Mouse (Mus musculus) liver, embryonic 16.5 days (tissue): ENCODE results near the gene Agxt2. TPM values are rescaled to one million over a fixed set of nuclear protein-coding genes. Genes with fewer than 3 reads are reported as not detected.

ENCODE experiments used
- ATAC-seq: fragments of 200-750 bp; cut with Nextera tagmentation; 2 replicates; pipeline ENCODE4 v1.8.0; 2017; ENCODE audit warnings: low read depth, mild to moderate bottlenecking, moderate number of reproducible peaks, moderate library complexity
- H3K27ac ChIP-seq: fragments of 300-500 bp; sonication (generic); 2 replicates; pipeline ENCODE4 v1.5.1; 2014; ENCODE audit warnings: mild to moderate bottlenecking, low read length
- H3K27me3 ChIP-seq: fragments of 300-500 bp; sonication (generic); 2 replicates; pipeline ENCODE4 v1.6.1; 2014; ENCODE audit warnings: low read depth, low read length, mixed read lengths; ENCODE audit not compliant: control insufficient read depth, insufficient read depth
- H3K36me3 ChIP-seq: fragments of 300-500 bp; sonication (generic); 2 replicates; pipeline ENCODE4 v1.6.1; 2014; ENCODE audit warnings: mild to moderate bottlenecking; ENCODE audit not compliant: control insufficient read depth, insufficient read depth
- H3K4me1 ChIP-seq: fragments of 300-500 bp; sonication (generic); 2 replicates; pipeline ENCODE4 v1.6.1; 2014; ENCODE audit warnings: low read depth, low read length, mixed read lengths; ENCODE audit not compliant: control insufficient read depth
- H3K4me2 ChIP-seq: fragments of 300-500 bp; sonication (generic); 2 replicates; pipeline ENCODE4 v1.6.1; 2014; ENCODE audit warnings: low read depth, low read length, mixed read lengths
- H3K4me3 ChIP-seq: fragments of 300-500 bp; sonication (generic); 2 replicates; pipeline ENCODE4 v1.5.1; 2014; ENCODE audit warnings: low read depth, mild to moderate bottlenecking, low read length
- H3K9ac ChIP-seq: fragments of 300-500 bp; sonication (generic); 2 replicates; pipeline ENCODE4 v1.6.1; 2014; ENCODE audit warnings: low read depth, low read length
- H3K9me3 ChIP-seq: fragments of 300-500 bp; sonication (generic); replicated peaks from 2 replicates; pipeline ENCODE4 v1.6.1; 2016; ENCODE audit warnings: low read length; ENCODE audit not compliant: control insufficient read depth
- WGBS: fragments of 180-500 bp; shearing (Covaris S2); extraction: QIAGEN DNeasy Blood & Tissue Kit; methylation state at CpG from one replicate; pipeline ENCODE4 v1.1.7; 2014; ENCODE audit not compliant: insufficient replicate concordance; 5-methylcytosine and 5-hydroxymethylcytosine counted together
- polyA plus RNA-seq: library from polyadenylated mRNA; unstranded; fragments of >200 nt; fragmentation: Nextera tagmentation; extraction: Ambion mirVana; gene quantifications from 2 replicates; pipeline ENCODE4 v1.2.1, GENCODE M21; 2015

The Agxt2 gene
- polyA plus RNA-seq, 1 experiment from 2014 or later, result 15.3 TPM

GRCm38 (mm10) chr15:10366331-10366730 is 8.0 kb downstream of the Agxt2 start:
- Histone ChIP-seq H3K4me3 (no peak overlapping the region), H3K27ac (no peak overlapping the region), H3K36me3 (no peaks in the 10 kb centered on the region), H3K4me2 (no peak overlapping the region), H3K27me3 (no peaks in the 10 kb centered on the region), H3K4me1 (no peaks in the 10 kb centered on the region), H3K9ac (no peak overlapping the region), H3K9me3 (no peaks in the 10 kb centered on the region)
- no peak for ATAC-seq
- WGBS, result 66% methylated on average over 2 of the region's 2 CpGs

GRCm38 (mm10) chr15:10375404-10375803 is 17.1 kb downstream of the Agxt2 start:
- Histone ChIP-seq H3K9me3 (no peaks in the 10 kb centered on the region), H3K27me3 (no peaks in the 10 kb centered on the region), H3K4me2 (no peak overlapping the region), H3K27ac (no peak overlapping the region), H3K36me3 (no peaks in the 10 kb centered on the region), H3K4me3 (no peak overlapping the region), H3K4me1 (peaks cover 3% of the 10 kb centered on the region), H3K9ac (no peak overlapping the region)
- WGBS, result 42% methylated on average over 3 of the region's 3 CpGs
- ATAC-seq, result peak; percentile 66; the same call in 1 of the 2 replicates

- WGBS, result 52% methylated on average over 4 of the region's 4 CpGs
- Histone ChIP-seq H3K4me1 (peaks cover 3% of the 10 kb centered on the region), H3K9ac (no peak overlapping the region), H3K27me3 (no peaks in the 10 kb centered on the region), H3K4me2 (no peak overlapping the region), H3K4me3 (no peak overlapping the region), H3K9me3 (no peaks in the 10 kb centered on the region), H3K36me3 (no peaks in the 10 kb centered on the region), H3K27ac (peak overlapping the region; percentile 22; the same call in 1 of the 2 replicates)
- no peak for ATAC-seq
Observed at GRCm38 (mm10) chr15:10378338-10378959, 20.1 kb downstream of the Agxt2 start.

- Histone ChIP-seq H3K4me1 (peaks cover 3% of the 10 kb centered on the region), H3K4me2 (no peak overlapping the region), H3K27ac (peak overlapping the region; percentile 45), H3K9me3 (no peaks in the 10 kb centered on the region), H3K9ac (no peak overlapping the region), H3K36me3 (no peaks in the 10 kb centered on the region), H3K27me3 (no peaks in the 10 kb centered on the region), H3K4me3 (no peak overlapping the region)
- ATAC-seq, result peak; percentile 76
- WGBS, result 57% methylated on average over 3 of the region's 3 CpGs
Observed at GRCm38 (mm10) chr15:10379757-10380458, 21.6 kb downstream of the Agxt2 start.

- no peak overlapping the region for H3K27ac ChIP-seq
- no peak overlapping the region for H3K4me3 ChIP-seq
- H3K27me3 ChIP-seq, result no peaks in the 10 kb centered on the region
- no peak overlapping the region for H3K4me2 ChIP-seq
- H3K4me1 ChIP-seq, result no peaks in the 10 kb centered on the region
- 51% methylated on average over 2 of the region's 2 CpGs for WGBS
- ATAC-seq, result no peak
- no peak overlapping the region for H3K9ac ChIP-seq
- no peaks in the 10 kb centered on the region for H3K9me3 ChIP-seq
- no peaks in the 10 kb centered on the region; the same call in 1 of the 2 replicates for H3K36me3 ChIP-seq
Observed at GRCm38 (mm10) chr15:10387263-10387662, 28.9 kb downstream of the Agxt2 start.

- H3K4me2 ChIP-seq, result no peak overlapping the region
- H3K4me3 ChIP-seq, result no peak overlapping the region
- 44% methylated on average over 2 of the region's 2 CpGs for WGBS
- H3K9me3 ChIP-seq, result no peaks in the 10 kb centered on the region
- H3K27ac ChIP-seq, result peak overlapping the region; percentile 41
- H3K36me3 ChIP-seq, result 0 out of 2 replicates have a peak, but pooled peaks cover 2% of the 10 kb centered on the region
- ATAC-seq, result peak; percentile 98
- no peak overlapping the region for H3K9ac ChIP-seq
- no peaks in the 10 kb centered on the region for H3K4me1 ChIP-seq
- no peaks in the 10 kb centered on the region for H3K27me3 ChIP-seq
Observed at GRCm38 (mm10) chr15:10399795-10400194, 41.5 kb downstream of the Agxt2 start.

GRCm38 (mm10) chr15:10400415-10400814 is 42.1 kb downstream of the Agxt2 start:
- Histone ChIP-seq H3K9ac (no peak overlapping the region), H3K9me3 (no peaks in the 10 kb centered on the region), H3K36me3 (0 out of 2 replicates have a peak, but pooled peaks cover 2% of the 10 kb centered on the region), H3K4me3 (no peak overlapping the region), H3K27me3 (no peaks in the 10 kb centered on the region), H3K4me2 (no peak overlapping the region), H3K27ac (no peak overlapping the region), H3K4me1 (no peaks in the 10 kb centered on the region)
- peak; percentile 35 for ATAC-seq
- WGBS, result 39% methylated on average over 3 of the region's 3 CpGs

GRCm38 (mm10) chr15:10409842-10410241 is 51.5 kb downstream of the Agxt2 start:
- ATAC-seq, result no peak
- Histone ChIP-seq H3K27ac (no peak overlapping the region), H3K4me3 (no peak overlapping the region), H3K9me3 (no peaks in the 10 kb centered on the region), H3K4me2 (no peak overlapping the region), H3K9ac (no peak overlapping the region), H3K4me1 (no peaks in the 10 kb centered on the region), H3K27me3 (no peaks in the 10 kb centered on the region), H3K36me3 (no peaks in the 10 kb centered on the region)
- WGBS, result 61% methylated on average over 3 of the region's 3 CpGs

- H3K4me2 ChIP-seq, result no peak overlapping the region
- H3K36me3 ChIP-seq, result no peaks in the 10 kb centered on the region
- no peak overlapping the region for H3K9ac ChIP-seq
- no peaks in the 10 kb centered on the region for H3K27me3 ChIP-seq
- H3K4me1 ChIP-seq, result no peaks in the 10 kb centered on the region
- no peak overlapping the region for H3K4me3 ChIP-seq
- no peak overlapping the region for H3K27ac ChIP-seq
- no peaks in the 10 kb centered on the region for H3K9me3 ChIP-seq
- 69% methylated on average over 2 of the region's 2 CpGs for WGBS
- ATAC-seq, result no peak
Observed at GRCm38 (mm10) chr15:10410881-10411280, 52.5 kb downstream of the Agxt2 start.
